Mouse (Mus musculus) cerebellum, postnatal 25 days (tissue): ENCODE data around the gene Meox1.

Source experiments
- DNase-seq, 2 experiments: peaks; one replicate each; pipeline ENCODE4 v3.0.0; 2021; ENCODE audit warnings: mixed read lengths in 2 of 2

The Meox1 gene

DNA sequence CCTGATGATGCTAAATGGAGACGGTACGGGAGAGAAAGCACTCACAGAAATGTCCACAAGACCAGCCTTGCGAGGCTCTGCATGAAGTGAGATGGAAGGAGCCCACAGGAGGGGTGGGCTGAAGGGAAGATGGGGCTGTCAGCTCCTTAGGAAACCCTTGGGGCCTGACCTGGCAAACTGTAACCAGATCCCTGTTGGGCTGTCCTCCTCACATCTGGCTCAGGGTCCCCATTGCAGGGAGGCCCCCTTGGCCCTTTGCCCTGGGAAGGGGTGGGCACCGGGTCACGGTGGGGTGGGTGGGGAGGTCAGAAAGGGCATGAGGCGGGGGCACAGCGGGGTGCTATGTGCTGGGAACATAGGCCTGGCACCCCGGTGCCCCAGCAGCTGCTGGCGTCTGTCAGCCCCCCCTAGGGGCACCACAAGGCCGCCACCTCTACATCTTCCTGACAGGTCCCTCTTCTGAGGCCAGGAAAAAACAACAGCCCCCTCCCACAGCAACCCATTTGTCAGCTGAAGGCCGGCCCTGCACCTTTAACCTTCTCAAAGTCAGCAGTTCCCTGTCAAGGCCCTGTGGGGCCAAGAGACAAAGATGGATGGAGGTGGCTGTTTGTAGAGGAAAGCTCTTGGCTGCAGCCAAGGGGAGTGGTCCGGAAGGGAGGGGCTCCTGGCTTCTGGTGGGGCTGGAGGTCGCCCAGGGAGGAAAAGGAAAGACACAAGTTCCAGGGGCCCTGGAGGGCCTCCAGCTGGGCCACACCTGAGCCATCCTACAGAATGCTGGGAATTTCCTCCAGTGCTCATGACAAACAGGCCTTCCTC, 2.6 kb upstream of the Meox1 start:
- DNase-seq: no peak

GRCm38 (mm10) chr11:101893560-101893959, 614 bp downstream of the Meox1 start:
- DNase-seq: no peak

- DNase-seq: peak; percentile 34 to 41
Observed at GRCm38 (mm10) chr11:101891451-101891850, 2.7 kb downstream of the Meox1 start.

- no peak for DNase-seq
Observed at GRCm38 (mm10) chr11:101889781-101890180, 4.4 kb downstream of the Meox1 start.

- DNase-seq: no peak
Observed at GRCm38 (mm10) chr11:101888820-101889219, 5.4 kb downstream of the Meox1 start.

- no peak for DNase-seq
Observed at GRCm38 (mm10) chr11:101886436-101886835, 7.7 kb downstream of the Meox1 start.

GRCm38 (mm10) chr11:101885881-101886319, 8.3 kb downstream of the Meox1 start:
- no peak for DNase-seq

GRCm38 (mm10) chr11:101885232-101885631, 8.9 kb downstream of the Meox1 start:
- no peak for DNase-seq

DNA sequence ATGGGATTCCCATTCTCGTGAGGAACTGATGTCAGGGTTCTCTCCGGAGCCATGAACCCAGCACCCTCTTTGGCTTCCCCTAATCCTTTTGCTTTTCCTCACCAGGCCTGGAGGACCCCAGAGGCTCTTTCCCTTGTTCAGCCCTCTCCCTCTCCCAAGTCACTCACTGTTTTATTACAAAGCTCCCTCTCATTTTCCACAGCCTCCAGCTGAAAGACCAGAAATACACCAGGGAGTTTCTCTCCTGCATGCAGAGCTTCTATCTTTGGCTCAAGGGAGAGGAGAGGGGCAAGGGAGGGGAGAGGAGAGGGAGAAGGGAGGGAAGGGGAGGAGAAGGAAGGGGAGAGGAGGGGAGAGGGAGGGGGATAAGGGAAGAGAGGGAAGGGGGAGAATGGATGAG, 10.3 kb downstream of the Meox1 start:
- no peak for DNase-seq

DNA sequence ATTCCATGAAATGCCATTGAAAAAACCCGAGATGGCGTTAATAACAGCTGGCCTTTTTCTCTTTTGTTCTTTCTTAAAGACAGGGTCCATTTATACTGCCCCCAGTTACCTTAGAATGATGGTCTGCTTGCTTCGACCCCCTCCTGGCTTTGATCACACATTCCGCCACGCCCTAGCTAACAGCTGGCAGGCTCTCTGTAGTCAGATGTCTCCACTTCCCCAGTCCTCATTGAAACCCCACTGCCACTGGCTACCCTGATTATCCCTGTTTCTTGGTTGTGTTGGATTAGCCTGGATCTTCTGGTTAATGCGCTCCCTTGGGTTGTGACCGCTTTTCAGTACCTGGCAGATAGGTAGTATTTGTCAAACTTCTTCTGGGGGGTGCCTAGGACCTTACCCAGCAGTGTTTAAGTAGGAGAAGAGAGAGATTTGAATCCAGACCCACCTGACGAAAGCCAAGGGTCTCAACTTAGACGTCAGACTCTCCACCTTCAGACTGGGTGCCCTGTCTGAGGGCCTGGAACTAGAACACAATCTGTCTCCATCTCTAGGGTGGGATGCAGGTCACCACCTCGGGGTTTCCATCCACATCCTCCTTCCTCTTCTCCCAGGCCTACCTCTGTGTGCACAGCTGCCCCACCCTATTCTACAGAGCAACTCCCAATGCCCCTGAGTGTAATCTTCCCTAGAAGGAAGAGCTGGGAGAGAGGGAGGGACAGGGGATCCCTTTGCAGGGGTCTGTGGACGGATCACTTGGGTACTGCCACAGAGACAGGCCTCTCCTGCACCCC, 11.5 kb downstream of the Meox1 start:
- no peak for DNase-seq

DNA sequence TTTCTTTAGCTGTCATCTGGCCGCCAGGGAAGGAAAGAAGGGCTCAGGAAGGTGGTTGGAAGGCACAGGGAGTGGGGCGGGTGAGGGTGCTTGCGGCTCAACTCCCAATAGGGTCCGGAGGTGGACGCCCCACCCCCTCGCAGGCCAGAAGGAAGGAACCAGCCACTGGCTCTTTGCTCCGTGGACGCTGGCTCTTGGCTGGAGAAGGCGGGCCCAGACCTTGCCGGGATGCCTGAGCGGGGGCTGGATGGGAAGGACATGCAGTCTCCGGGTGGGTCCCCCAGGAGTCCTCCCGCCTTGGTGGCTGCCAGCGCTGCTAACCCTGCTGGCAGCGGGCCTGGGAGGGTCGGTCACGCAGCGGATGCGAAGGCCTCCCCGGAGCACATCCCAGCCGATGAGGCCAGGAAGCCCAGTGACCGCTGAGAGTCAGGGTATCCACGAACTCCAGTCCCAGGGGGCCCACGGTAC, 12.5 kb downstream of the Meox1 start:
- peak; percentile 56 to 65 for DNase-seq

DNA sequence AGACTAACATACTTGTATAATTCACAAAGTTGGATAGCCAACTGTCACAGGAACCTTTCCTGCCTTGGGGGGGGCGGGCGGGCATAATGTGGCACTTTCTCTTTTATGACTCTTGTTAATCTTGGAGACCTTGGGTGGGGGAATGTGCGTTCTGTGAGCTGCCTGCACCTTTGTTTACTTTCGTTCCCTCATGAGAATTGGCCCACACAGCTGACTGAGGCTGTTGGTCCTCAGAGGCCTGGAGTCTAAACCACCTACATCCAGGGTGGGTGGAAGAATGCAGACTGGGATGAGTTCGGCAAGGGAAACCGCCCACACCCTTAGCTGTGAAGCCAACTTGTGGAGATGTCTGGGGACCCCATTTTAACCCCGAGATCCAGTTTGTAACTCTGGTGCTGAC, 13.0 kb downstream of the Meox1 start:
- DNase-seq: no peak

DNA sequence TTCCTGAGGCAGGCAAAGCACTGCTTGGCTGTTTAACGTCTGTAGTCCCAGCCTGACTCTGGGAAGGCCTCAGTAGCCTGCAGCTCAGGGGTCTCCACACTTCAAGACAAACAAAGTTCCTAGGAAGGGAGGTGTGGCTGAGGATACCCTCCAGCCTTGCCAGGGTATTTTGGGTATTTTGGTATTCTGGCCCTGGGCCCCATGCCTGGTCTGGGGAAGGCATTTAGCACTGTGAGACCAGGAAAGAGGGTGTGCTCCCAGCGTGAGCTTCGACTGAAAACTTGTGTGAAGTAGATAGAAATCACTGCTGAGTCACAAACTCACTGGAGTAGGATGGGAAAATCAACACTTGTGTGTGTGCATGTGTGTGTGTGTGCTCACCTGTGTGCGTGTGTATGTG, 14.5 kb downstream of the Meox1 start:
- no peak for DNase-seq

DNA sequence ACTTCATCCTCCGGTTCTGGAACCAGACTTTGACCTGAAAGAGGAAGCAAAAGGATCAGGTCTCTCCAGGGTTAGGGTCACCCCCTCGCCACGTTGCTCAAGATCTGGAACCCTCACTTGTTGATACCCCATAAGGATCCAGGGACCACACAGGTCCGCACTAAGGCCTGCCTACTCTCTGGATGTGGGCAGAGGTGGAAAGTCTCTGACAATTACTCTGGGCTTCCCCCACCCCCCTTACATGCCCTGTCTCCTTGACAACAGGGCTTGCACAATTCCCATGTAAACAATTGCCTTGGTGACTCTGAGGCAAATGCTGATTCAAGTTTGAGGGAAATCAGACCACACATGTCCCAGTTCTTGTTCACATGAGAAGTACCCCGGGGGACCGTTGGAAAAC, 15.5 kb downstream of the Meox1 start:
- DNase-seq: no peak

GRCm38 (mm10) chr11:101874978-101875377, 19.2 kb downstream of the Meox1 start:
- DNase-seq: no peak

DNA sequence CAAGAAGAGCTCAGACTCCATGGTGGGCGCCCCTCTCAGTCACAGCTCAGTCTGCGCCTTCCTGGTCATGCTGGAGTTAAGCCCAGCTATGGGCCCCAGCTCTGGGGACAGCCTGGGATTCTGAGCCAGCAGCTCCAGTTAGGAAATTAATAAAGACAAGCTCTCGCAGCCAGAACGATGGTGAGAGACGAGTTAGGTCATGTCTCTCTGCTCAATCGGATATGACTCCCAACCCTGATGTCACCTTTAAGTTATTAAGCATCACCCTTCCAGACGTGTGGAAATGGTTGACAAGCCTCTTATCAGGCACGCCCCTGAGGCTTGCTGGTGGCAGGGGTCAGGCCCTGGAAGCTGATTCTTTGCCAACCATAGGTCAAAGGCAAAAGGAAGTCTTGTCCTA, 20.3 kb downstream of the Meox1 start:
- no peak for DNase-seq

DNA sequence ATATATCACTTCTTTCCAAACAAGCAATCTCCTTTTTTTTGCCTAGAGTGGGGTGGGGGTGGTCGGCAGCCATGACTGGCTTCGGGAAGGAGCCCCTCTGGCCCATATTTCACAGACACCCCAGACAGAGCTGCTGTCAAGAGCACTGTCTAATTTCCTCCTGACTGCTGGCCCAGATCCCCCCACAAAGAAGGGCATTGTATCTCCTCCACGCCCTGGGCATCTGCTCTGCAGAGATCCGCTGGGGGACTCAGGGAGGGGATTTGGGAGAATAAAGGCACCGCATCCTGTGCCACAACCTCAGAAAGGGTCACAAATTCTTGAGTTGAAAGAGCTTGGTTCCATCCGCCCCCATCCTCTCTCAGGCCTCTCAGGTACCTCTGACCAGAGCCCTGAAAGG, 22.7 kb downstream of the Meox1 start:
- no peak for DNase-seq

DNA sequence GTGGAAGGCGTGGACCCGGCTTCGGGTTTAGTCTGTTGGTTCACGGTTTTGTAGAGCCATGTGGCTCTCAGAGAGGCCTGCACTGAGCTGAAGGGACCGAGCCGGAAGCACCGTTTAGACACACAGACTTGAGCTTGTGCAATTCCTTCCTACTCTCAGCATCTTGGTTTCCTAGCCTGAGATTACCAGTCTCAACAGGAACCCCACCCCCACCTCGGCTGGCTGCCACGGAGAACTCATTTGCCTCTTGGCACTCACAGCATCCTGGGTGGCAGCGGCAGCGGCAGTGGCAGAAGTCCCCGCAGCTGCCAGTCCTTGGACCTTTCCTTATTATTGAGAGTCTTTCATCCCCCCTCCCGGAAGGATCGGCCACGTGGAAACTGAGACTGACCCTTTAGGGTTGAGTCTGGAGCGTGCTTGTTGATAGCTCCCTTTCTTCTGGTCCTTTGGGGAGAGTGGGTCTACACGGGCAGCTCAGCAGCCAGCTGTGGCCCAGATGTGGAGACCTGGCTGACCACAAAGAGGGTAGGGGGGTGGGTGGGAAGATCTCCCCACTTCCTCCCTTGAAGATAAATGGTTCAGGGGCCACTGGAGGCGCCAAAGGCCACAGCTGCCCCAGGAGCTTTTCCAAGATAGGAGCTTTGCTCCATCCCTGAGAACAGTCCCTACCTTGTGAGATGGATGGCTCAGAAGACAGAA, 24.0 kb downstream of the Meox1 start:
- peak in 1 of 2 experiments; percentile 53 for DNase-seq

DNA sequence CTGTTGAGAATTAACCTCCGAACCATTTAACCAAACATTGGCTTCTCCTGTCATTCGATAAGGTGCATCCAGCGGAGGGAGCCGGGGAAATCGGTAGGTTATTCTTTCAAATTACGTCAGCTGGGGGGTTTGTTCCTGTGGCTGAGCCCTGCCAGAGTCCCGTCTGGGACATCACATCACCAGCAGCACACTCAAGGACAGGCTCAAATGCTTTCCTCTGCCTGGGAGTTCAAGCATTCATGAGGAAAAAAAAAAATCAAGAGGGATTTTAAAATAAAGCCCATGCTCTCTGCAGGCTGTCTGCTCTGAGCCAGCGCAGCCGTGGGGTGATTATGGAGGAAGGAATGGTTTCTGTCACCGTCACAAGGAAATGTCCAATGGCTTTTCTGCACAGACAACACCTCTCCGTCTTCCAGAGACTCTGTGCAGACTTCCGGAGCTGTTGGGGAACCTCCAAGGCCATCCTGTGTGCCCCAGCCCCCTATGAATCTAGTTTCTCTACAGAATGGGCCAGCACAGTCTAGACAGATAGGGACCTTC, 26.6 kb downstream of the Meox1 start:
- DNase-seq: no peak

DNA sequence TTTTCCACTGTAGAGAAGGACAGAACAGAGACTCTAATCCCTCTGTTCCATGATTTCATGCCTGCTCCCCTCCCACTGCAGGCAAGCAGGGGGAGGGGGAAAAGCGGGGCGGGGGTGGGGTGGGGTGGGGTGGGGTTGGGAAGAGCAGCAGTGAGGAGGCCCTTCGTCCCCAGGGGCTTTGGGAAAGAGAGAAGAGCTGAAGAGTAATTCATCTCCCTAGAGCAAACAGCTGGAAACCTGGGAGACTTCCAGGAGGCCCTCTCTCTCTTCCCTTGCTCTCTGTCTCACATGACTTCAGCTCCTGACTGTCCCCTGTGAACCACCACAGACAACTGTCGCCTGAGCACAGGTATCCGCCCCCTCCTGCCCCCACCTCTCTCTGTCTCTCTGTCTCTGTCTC, 35.4 kb downstream of the Meox1 start:
- DNase-seq: no peak

GRCm38 (mm10) chr11:101855950-101856712, 38.0 kb downstream of the Meox1 start:
- DNase-seq: peak; percentile 63 to 67

DNA sequence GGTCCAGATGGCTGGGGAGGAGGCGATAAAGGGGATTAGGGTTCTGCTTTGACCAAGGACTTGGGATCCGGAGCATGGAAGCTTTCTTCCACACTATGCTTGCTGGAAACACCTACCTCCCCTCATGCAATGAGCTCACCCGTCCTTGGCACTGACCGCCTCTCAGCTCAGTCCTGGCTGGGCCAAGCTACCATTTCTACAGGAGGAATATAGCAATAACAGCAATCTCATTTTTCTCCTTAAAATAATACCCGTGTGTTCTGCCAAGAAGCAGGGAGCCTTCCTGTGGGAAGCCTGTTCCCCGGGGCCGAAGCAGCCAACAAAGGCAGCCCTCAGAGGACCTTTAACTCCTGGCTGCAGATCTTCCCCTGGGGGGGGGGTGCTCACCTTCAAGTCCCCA, 43.1 kb downstream of the Meox1 start:
- DNase-seq: peak; percentile 74 to 75
